Mouse (Mus musculus): Measurements from ENCODE around the gene Ap4b1.

DNA sequence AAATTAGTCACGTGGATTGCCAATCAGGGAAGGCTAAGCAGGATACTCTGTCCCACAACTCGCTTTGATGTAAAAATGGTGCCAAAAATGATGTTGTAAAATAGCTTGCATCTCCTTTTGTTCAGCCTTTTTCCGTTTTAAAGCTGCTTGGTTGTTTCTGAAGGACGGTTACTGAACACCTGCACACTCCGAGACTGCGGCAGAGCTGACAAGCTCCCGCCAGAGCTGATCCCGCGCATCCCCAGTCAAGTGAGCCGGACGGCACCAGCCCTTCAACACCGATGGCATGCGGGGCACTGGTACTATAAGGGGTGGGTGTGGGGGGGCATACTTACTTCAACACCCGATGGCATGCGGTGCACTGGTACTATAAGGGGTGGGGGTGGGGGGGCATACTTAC is 35.3 kb upstream of the Ap4b1 start:
- TF ChIP-seq POLR2A (IDR thresholded peaks at IDR 0.05; ENCODE audit: extremely low read depth, insufficient read depth, low read length) (no peak), CTCF (IDR thresholded peaks at IDR 0.05; ENCODE audit: low read depth, low read length) (no peak)

All from liver, adult 2 months (tissue).